Mouse (Mus musculus) spleen, postnatal 14 days (tissue): ENCODE data around the gene Dop1b.
"Not testable (repeated sequence)": the region's sequence is repeated elsewhere in the genome, so short reads cannot be mapped to it uniquely, and the experiment has no call there.

Experiments
- DNase-seq, 2 experiments: peaks; one replicate each; pipeline ENCODE4 v3.0.0; 2021 to 2022; ENCODE audit warnings: low spot score in 2 of 2

The Dop1b gene

DNA sequence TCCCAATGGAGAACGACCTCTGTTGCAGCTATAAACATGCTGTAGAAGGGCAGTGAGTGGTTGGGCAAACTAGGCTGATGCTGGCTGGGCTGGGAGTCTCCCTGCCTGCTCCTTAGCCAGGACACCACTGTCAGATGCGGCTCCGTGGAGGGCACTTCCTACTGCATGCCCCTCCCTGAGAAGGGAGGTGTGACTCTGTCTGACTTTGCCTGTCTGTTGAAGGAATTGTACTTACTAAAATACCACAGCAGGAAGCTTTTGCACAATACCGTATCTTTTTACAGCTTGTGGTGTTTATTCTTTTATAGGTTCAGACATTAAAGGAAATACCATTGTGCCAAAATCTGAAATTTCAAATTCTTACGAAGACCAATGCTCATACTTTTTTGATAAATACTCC is 40.1 kb downstream of the Dop1b start:
- DNase-seq = no peak

DNA sequence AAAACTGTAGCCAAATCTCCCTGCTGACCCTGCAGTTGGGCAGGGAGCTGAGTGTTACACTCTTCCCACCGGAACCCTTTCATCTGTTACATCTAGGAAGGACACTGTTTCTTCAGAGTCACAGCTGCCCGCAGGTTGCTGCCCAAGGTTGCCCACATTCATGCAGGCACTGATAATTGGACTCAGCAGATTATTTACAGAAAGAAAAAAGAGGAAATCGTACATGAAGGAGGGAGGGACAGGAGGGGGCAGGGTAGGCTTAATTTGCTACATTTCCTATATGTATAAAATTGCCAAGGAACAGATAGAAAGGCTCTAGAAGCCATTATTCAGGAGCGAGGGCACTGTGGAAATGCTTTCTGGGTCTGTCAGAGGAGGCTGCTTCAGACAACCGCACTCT is 44.9 kb downstream of the Dop1b start:
- no peak for DNase-seq

GRCm38 (mm10) chr16:93763378-93763777 is 51.7 kb downstream of the Dop1b start:
- no peak for DNase-seq

GRCm38 (mm10) chr16:93764597-93764996 is 52.9 kb downstream of the Dop1b start:
- DNase-seq = no peak

DNA sequence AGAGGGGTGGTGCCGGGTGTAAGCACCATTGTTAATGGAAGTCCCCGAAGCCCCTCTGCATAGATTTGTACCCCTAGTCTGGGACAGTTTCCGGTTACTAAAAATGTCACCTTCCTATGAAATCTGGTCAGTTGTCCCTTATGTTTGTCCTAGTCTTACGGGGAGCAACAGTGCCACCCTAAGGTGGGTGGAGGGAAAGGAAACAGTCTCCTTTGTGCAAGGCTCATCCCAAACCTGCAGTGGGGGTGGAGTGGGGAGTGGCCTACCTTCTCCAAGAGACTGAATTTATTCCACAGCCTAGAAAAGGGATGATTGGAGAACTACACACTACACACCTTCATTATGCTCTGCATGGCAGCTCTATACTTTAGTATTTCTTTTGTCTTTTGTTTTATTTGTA is 55.3 kb downstream of the Dop1b start:
- no peak for DNase-seq

- DNase-seq = no peak
These were observed 55.8 kb downstream of the Dop1b start for GRCm38 (mm10) chr16:93767548-93767947.

GRCm38 (mm10) chr16:93769621-93770020 is 57.9 kb downstream of the Dop1b start:
- no peak for DNase-seq

GRCm38 (mm10) chr16:93770271-93770926 is 58.7 kb downstream of the Dop1b start:
- DNase-seq = no peak

DNA sequence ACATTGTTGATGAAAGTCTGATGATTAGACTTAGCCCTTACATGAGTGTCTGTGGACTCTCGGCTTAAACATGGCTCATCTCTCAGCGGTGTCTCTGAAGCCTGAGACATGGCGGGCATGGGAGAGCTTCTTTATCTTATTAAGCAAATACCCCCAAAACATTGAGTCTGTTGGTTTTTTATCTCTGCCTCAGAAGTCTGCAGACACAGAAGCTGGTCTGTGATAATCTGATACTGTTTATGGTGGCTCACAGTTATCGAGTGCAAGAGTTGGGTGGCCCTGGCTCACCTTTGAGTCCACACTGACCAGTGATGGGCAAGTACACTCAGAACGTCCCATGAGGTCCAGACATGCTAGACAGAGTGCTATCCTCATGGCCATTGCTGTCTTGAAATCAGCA is 63.0 kb downstream of the Dop1b start:
- DNase-seq = no peak

DNA sequence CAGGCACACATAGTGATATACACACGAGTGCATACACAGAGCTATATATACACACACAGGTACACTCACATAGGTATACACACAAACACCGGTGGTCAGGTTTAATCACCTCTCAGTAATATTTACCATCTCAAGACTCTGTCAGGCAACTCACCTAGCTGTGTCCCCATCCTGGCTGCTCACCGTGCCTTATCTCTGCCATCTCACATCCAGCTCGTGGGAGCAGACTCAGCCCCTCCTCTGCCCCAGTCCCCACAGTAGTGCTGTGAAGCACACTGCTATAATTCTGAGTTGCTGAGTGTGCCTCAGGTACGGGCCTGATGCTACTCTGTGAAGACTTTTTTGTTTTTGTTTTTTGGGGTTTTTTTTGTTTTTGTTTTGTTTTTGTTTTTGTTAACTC is 64.8 kb downstream of the Dop1b start:
- DNase-seq = no peak

- no peak for DNase-seq
These were observed 65.7 kb downstream of the Dop1b start for GRCm38 (mm10) chr16:93777247-93777999.

GRCm38 (mm10) chr16:93778393-93778792 is 66.7 kb downstream of the Dop1b start:
- not testable (repeated sequence) for DNase-seq

DNA sequence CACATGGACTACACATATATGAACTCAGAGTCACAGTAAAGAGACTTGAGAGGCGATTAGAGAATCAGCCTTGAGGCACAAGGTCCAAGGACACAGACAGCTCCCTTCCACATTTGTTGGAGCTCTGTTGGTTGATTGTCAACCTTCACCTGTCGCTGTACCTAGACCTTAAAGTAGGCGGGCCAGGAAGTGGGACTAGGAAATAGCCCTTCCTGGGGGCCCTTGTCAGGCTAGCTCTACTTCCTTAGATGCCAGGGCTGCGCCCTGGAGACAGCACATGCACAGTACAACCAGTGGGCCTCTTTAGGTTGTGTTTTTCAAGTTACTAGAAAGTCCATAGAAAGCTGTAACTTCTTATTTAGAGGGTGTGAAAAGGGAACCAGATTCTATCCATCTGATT is 67.8 kb downstream of the Dop1b start:
- no peak for DNase-seq

- DNase-seq = peak in 1 of 2 experiments; percentile 36
These were observed 69.2 kb downstream of the Dop1b start for GRCm38 (mm10) chr16:93780660-93781479.

DNA sequence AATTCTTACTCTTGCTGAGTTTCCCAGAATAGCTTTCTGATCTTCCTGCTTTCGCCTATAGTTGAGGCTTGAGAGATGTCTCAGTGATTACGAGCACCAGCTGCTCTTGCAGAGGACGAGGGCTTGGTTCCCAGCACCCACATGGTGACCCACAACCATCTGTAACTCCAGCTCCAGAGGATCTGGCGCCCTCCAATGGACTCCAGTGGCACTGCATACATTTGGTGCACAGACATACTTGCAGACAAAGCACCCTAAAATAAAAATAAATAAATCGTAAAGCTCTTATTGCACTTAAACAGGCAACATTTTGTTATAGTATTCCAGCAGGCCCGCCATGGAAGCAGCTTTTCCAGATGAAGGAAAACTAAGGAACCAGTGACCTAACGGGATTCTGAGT is 72.5 kb downstream of the Dop1b start:
- no peak for DNase-seq

GRCm38 (mm10) chr16:93785805-93786204 is 74.1 kb downstream of the Dop1b start:
- DNase-seq = peak in 1 of 2 experiments; percentile 51

DNA sequence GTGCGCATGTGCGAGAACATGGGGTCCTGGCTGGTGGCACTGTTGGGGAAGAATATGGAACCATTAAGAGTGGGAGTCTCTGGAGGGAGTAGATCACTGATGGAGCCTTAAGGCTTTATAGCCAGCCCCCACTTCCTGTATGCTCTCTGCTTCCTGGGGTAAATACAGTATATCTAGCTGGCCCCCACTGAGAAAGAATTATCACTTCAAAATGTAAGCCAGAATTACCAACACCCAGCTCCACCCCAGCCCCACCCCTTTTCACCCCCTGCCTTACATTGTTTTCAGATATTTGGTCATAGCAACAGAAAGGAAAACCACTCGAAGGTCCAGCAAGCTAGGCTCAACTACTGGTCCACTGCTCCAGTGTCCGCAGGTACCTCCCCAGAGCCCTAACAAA is 76.7 kb downstream of the Dop1b start:
- DNase-seq = no peak

GRCm38 (mm10) chr16:93788881-93789280 is 77.2 kb downstream of the Dop1b start:
- DNase-seq = peak; percentile 42 to 51

DNA sequence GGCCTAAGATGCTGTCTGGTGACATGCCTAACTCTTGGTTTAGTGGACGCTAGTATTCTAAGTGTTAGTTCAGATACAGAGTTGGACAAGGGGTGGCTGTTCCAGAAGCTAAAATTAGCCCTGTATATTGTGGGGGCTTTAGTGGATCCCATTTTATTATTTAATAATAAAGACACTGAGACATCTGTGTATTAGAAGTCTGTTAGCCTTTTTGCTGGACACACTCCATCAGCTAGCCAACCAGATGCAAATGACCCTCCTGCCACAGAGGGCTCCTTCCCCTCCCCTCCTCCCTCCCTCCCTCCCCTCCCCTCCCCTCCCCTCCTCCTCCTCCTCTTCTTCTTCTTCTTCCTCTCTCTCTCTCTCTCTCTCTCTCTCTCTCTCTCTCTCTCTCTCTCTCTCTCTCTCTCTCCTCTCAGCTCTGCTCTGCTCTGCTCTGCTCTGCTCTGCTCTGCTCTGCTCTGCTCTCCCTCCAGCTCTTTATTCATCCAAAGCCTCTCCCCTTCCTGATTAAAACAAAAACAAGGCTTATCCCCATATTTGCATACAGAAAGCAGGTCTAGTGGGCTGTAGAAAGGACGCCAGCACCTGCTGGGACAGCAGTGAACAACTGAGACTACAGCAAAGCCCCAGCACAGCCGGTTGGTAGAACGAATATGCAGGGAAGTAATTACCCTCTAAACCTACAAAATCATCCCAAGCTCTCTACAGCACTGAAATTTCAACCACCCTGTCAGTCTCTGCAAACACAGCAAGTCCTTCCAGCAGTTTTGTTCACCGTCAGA is 78.5 kb downstream of the Dop1b start:
- no peak for DNase-seq

DNA sequence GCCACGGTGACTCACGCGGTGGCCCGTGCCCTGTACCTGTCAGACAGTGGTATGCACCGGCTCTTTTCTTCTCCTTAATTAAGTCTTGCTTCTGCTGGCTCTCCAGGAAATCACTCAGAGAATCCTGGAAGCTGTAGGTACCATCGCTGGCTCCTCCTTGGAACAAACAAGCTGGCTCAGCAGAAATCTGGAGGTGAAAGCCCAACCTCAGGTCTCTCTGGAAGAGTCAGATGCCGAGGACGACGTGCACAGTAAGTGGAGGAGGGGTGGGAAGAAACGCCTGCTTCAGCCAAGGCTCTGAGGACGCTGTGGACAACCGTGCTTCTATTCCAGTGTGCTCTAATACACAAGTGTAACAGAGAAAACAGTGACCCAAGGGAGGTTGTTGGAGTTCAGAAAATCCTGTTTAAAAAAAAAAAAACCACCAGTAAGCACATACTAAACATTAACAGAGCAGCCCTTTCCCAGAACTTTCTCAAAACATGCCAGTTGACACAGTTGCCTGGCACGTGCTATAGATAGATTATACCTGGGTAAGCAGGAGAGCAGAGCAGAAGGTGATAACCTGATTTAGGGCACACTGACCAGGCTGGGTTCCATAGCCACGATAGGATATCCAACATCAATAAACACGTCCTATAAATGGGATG is 81.4 kb downstream of the Dop1b start:
- DNase-seq = no peak

DNA sequence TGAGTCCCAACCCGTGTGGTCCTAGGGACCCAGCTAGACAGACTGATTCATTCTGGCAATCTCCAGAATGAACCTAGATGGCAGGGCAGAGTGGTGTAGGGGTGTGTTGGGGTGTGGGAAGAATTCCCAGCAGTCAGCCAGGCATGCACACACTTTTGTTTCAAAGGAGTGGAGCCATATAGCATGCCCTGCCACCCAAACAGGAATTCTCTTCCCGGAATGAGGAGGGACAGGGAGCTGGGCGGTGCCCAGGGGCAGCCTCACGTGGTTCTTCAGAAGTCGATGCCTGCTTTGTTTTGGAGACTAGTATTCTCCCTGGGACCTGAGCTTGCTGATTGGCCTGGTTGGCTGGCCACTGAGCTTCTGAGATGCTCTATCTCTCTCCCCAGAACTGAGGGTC is 83.1 kb downstream of the Dop1b start:
- no peak for DNase-seq
